19 mouse cellular contexts compared by ENCODE assay signal in genomic region chr6:139596433-139596832, GRCm38 (mm10). TPM values are rescaled to one million over a fixed set of nuclear protein-coding genes. Genes with fewer than 3 reads are reported as not detected.
DNase-seq lines count a peak whose midpoint lies in the region; ATAC-seq and TF ChIP-seq lines count a peak whose summit lies in the region.
"Had no signal": no experiment of that assay in that cellular context is flagged by ENCODE, and none has a peak within 500 bp of the region (broad histone marks: within the 10 kb centered on the region; RNA-seq: fewer than 3 reads in every experiment).

No protein-coding gene starts in this region.

- ATAC-seq in midbrain, postnatal 0 days (ENCODE audit: low FRiP score) = no peak
- ATAC-seq in midbrain, embryonic 11.5 days (ENCODE audit: low FRiP score) = no peak
- ATAC-seq: Patski had no signal

- H3K9ac ChIP-seq in midbrain, postnatal 0 days (replicated peaks; ENCODE audit: low read length, poor library complexity, severe bottlenecking) = no peak overlapping the region
- no peak overlapping the region for H3K9ac ChIP-seq in midbrain, embryonic 11.5 days (ENCODE audit: low read length)
- H3K9ac ChIP-seq: embryonic facial prominence, embryonic 13.5 days; hindbrain, embryonic 15.5 days; liver, embryonic 13.5 days had no signal

- H3K4me2 ChIP-seq in midbrain, postnatal 0 days (ENCODE audit: low read depth, low read length, poor library complexity, severe bottlenecking) = no peak overlapping the region
- no peak overlapping the region for H3K4me2 ChIP-seq in midbrain, embryonic 11.5 days
- H3K4me2 ChIP-seq: embryonic facial prominence, embryonic 13.5 days; hindbrain, embryonic 15.5 days; liver, embryonic 13.5 days had no signal

- H3K27ac ChIP-seq in left cerebral cortex, adult 2 months = no peak overlapping the region
- no peak overlapping the region for H3K27ac ChIP-seq in midbrain, postnatal 0 days (ENCODE audit: low read depth, low read length)
- no peak overlapping the region for H3K27ac ChIP-seq in midbrain, embryonic 11.5 days (ENCODE audit: low read depth, low read length)
- H3K27ac ChIP-seq: embryonic facial prominence, embryonic 13.5 days; heart, embryonic 10.5 days; hindbrain, embryonic 15.5 days; liver, embryonic 13.5 days had no signal

- H3K4me3 ChIP-seq in left cerebral cortex, adult 2 months = no peak overlapping the region
- no peak overlapping the region for H3K4me3 ChIP-seq in midbrain, postnatal 0 days (ENCODE audit: low read depth, low read length)
- no peak overlapping the region for H3K4me3 ChIP-seq in midbrain, embryonic 11.5 days (ENCODE audit: low read depth, low read length)
- H3K4me3 ChIP-seq: embryonic facial prominence, embryonic 13.5 days; heart, embryonic 10.5 days; hindbrain, embryonic 15.5 days; liver, embryonic 13.5 days had no signal

- intact Hi-C loops in left cerebral cortex, adult 2 months (cut with DNase I) = loop anchor here (10.0 kb wide), 1 partner anchor 958 kb away; no protein-coding TSS in a partner anchor
- intact Hi-C loops in left cerebral cortex, postnatal 36 days (cut with DNase I) = no loop called here
- intact Hi-C loops in heart, postnatal 25 days (cut with DNase I) = no loop called here

- no peaks in the 10 kb centered on the region for H3K9me3 ChIP-seq in midbrain, postnatal 0 days (ENCODE audit: low read length)
- H3K9me3 ChIP-seq in midbrain, embryonic 11.5 days (ENCODE audit: control insufficient read depth, low read length) = no peaks in the 10 kb centered on the region
- H3K9me3 ChIP-seq: embryonic facial prominence, embryonic 13.5 days; heart, embryonic 10.5 days; hindbrain, embryonic 15.5 days; liver, embryonic 13.5 days had no signal

- H3K27me3 ChIP-seq in midbrain, postnatal 0 days (ENCODE audit: insufficient read depth, low read length) = no peaks in the 10 kb centered on the region
- no peaks in the 10 kb centered on the region for H3K27me3 ChIP-seq in midbrain, embryonic 11.5 days (ENCODE audit: control insufficient read depth, insufficient read depth, low read length)
- H3K27me3 ChIP-seq: embryonic facial prominence, embryonic 13.5 days; hindbrain, embryonic 15.5 days; liver, embryonic 13.5 days; Patski had no signal

- DNase-seq in left cerebral cortex, adult 2 months (ENCODE audit: extremely low spot score in 1 of 2, low spot score in 2 of 2) = no peak
- DNase-seq in left cerebral cortex, postnatal 36 days (ENCODE audit: low spot score in 2 of 2) = no peak
- DNase-seq in midbrain, postnatal 0 days (ENCODE audit: low spot score) = peak; percentile 51
- no peak for DNase-seq in midbrain, embryonic 11.5 days (ENCODE audit: low spot score, missing footprints)
- peak; percentile 17 for DNase-seq in NIH3T3 (ENCODE audit: low read depth)
- DNase-seq in heart, postnatal 25 days (ENCODE audit: low spot score) = no peak
- DNase-seq in kidney, adult 8-10 months = no peak
- DNase-seq: adrenal gland, postnatal 36 days; cerebellum, adult 8-10 months; heart, postnatal 10 days; kidney, adult 2 months; kidney, postnatal 36 days; liver, embryonic 13.5 days; spleen, adult 18-20 months; thymus, adult 2 months had no signal

- peak; percentile 36 for TF ChIP-seq CTCF in left cerebral cortex, adult 2 months (IDR thresholded peaks at IDR 0.05)
- TF ChIP-seq CTCF in midbrain, postnatal 0 days (IDR thresholded peaks at IDR 0.05) = peak; percentile 75

- no peaks in the 10 kb centered on the region for H3K36me3 ChIP-seq in midbrain, postnatal 0 days (ENCODE audit: insufficient read depth, low read length)
- H3K36me3 ChIP-seq in midbrain, embryonic 11.5 days (ENCODE audit: control insufficient read depth, insufficient read depth, low read length) = no peaks in the 10 kb centered on the region
- H3K36me3 ChIP-seq: embryonic facial prominence, embryonic 13.5 days; heart, embryonic 10.5 days; hindbrain, embryonic 15.5 days; liver, embryonic 13.5 days had no signal

- 48% methylated on average over 2 of the region's 2 CpGs for WGBS in midbrain, postnatal 0 days
- WGBS in midbrain, embryonic 11.5 days = 45% methylated on average over 2 of the region's 2 CpGs

- H3K4me1 ChIP-seq in midbrain, postnatal 0 days (ENCODE audit: insufficient read depth, low read length) = no peaks in the 10 kb centered on the region
- H3K4me1 ChIP-seq in midbrain, embryonic 11.5 days (ENCODE audit: control insufficient read depth, insufficient read depth, low read length) = no peaks in the 10 kb centered on the region
- H3K4me1 ChIP-seq: heart, embryonic 10.5 days; hindbrain, embryonic 15.5 days; liver, embryonic 13.5 days had no signal

RNA-seq across cellular contexts. Expression of gene Pik3c2g, which starts 9.4 kb away (rescaled TPM):
- under 1 TPM in 1 of 2 experiments, not detected in 1; 0.16 TPM for total RNA-seq in left cerebral cortex, adult 2 months (2021)
- under 1 TPM; 0.12 to 0.25 TPM for total RNA-seq in left cerebral cortex, postnatal 36 days (2021)
- 0.33 and 1.2 TPM in 2 replicates for total RNA-seq in midbrain, postnatal 0 days (2014; rRNA removed)
- polyA plus RNA-seq in midbrain, postnatal 0 days (2015; fragmentation: Nextera tagmentation; extraction: Ambion mirVana) = 0.22 and 0.25 TPM in 2 replicates
- not detected in 2 replicates for polyA plus RNA-seq in midbrain, embryonic 11.5 days (2014; fragmentation: Nextera tagmentation; extraction: Ambion mirVana)
- total RNA-seq in heart, postnatal 25 days (2021) = not detected
- total RNA-seq: heart, postnatal 10 days had no signal
- polyA plus RNA-seq: thymus, adult 2 months had no signal

Comparison
In these comparisons a context has a peak if more than half of its experiments do, and no peak if none do; other contexts are left out.
1. DNase-seq: peak in midbrain, postnatal 0 days (single experiment) and NIH3T3 (single experiment); none in left cerebral cortex, adult 2 months (0 of 2), left cerebral cortex, postnatal 36 days (0 of 2), midbrain, embryonic 11.5 days (single experiment), heart, postnatal 25 days (single experiment) and kidney, adult 8-10 months (0 of 2).